8 mouse cellular contexts compared by ENCODE assay signal in the genomic region with DNA sequence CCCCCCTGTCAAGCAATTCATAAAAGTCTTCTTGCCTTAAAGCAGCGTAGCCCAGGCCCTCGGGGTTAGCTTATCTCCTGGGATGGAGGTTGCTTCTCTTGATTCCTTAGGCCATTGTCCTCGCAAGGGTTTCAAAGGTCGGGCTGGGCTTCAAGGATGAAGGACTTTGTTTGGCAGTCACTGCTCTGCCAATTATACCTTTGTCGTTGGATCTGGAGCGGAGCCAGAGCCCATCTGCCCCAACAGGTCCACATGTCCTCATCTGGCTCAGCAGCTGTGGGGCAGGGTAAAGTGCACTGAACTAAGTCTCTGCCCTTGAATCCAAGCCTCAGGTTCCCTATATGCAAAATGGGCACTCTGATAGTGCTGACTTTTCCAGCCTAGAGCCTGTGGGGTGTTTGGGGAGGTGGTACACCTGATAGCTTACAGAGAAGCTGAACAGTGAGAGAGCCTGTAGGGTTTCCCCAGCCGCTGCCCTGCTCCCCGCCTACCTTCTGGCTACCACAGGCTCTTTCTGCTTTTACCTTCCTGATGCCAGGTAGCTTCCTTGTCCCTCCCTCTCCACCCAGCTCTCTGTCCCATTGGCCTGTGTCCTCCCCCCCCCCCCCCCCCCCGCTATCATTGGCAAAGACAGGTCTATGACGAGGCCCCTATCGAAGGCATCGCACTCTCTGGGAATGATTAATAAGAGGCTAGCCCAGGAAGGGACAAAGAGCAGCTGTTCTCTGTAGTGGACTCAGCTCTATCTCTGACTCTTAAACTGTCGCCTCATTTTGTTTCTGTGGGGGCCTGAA. TPM values are rescaled to one million over a fixed set of nuclear protein-coding genes. Genes with fewer than 3 reads are reported as not detected.
DNase-seq lines count a peak whose midpoint lies in the region; ATAC-seq and TF ChIP-seq lines count a peak whose summit lies in the region.
"Had no signal": no experiment of that assay in that cellular context is flagged by ENCODE, and none has a peak within 500 bp of the region (broad histone marks: within the 10 kb centered on the region; RNA-seq: fewer than 3 reads in every experiment).

No protein-coding gene starts in this region.

- intact Hi-C loops in heart, postnatal 10 days (cut with DNase I), result no loop called here
- intact Hi-C loops in left cerebral cortex, postnatal 14 days (cut with DNase I), result no loop called here

- TF ChIP-seq CTCF in hindbrain, postnatal 0 days (IDR thresholded peaks at IDR 0.05; ENCODE audit: low read depth), result no peak

- DNase-seq in retina, postnatal 1 day, result peak; percentile 51
- DNase-seq in retina, embryonic 14.5 days (ENCODE audit: low spot score), result no peak
- DNase-seq in hindbrain, postnatal 0 days (ENCODE audit: low spot score), result peak; percentile 32
- DNase-seq in frontal cortex, postnatal 10 days (ENCODE audit: low spot score in 2 of 2), result no peak
- DNase-seq in heart, postnatal 10 days, result no peak
- DNase-seq in left cerebral cortex, postnatal 14 days (ENCODE audit: low spot score in 2 of 2), result no peak

- 27% methylated on average over 12 of the region's 13 CpGs for WGBS in hindbrain, postnatal 0 days
- WGBS in liver, embryonic 12.5 days (ENCODE audit: insufficient replicate concordance), result 61% methylated on average over 12 of the region's 13 CpGs

- peaks cover 20% of the 10 kb centered on the region; the same call in 1 of the 2 replicates for H3K36me3 ChIP-seq in hindbrain, postnatal 0 days (ENCODE audit: insufficient read depth, low read length)
- peaks cover 60% of the 10 kb centered on the region for H3K36me3 ChIP-seq in liver, embryonic 12.5 days

- H3K27ac ChIP-seq in hindbrain, postnatal 0 days, result peak overlapping the region; percentile 86
- 0 out of 2 replicates have a peak overlapping the region, but pooled peaks have one; percentile 13 for H3K27ac ChIP-seq in liver, embryonic 12.5 days

- H3K27me3 ChIP-seq in hindbrain, postnatal 0 days (ENCODE audit: insufficient read depth, low read length), result no peaks in the 10 kb centered on the region
- no peaks in the 10 kb centered on the region for H3K27me3 ChIP-seq in liver, embryonic 12.5 days (replicated peaks)

- ATAC-seq in hindbrain, postnatal 0 days, result peak; percentile 30; the same call in 1 of the 2 replicates
- no peak; the same call in 1 of the 2 replicates for ATAC-seq in liver, embryonic 12.5 days

- no peak overlapping the region for H3K4me3 ChIP-seq in hindbrain, postnatal 0 days (ENCODE audit: low read length)
- no peak overlapping the region for H3K4me3 ChIP-seq in liver, embryonic 12.5 days
- H3K4me3 ChIP-seq: erythroblast, embryonic 14.5 days had no signal

- 0 out of 2 replicates have a peak overlapping the region, but pooled peaks have one; percentile 34 for H3K9ac ChIP-seq in hindbrain, postnatal 0 days (replicated peaks; ENCODE audit: low read length)
- no peak overlapping the region for H3K9ac ChIP-seq in liver, embryonic 12.5 days

- H3K4me1 ChIP-seq in hindbrain, postnatal 0 days (ENCODE audit: insufficient read depth, low read length), result peaks cover 50% of the 10 kb centered on the region
- H3K4me1 ChIP-seq in liver, embryonic 12.5 days, result peaks cover 95% of the 10 kb centered on the region

- H3K4me2 ChIP-seq in hindbrain, postnatal 0 days (ENCODE audit: low read depth, low read length), result peak overlapping the region; percentile 39
- no peak overlapping the region; the same call in 1 of the 2 replicates for H3K4me2 ChIP-seq in liver, embryonic 12.5 days

- no peaks in the 10 kb centered on the region for H3K9me3 ChIP-seq in hindbrain, postnatal 0 days (ENCODE audit: low read length)
- H3K9me3 ChIP-seq in liver, embryonic 12.5 days (replicated peaks), result no peaks in the 10 kb centered on the region

RNA-seq across cellular contexts. Expression of gene Lasp1, which starts 13.0 kb away (rescaled TPM):
- total RNA-seq in hindbrain, postnatal 0 days (2014; rRNA removed), result 177 and 187 TPM in 2 replicates
- polyA plus RNA-seq in hindbrain, postnatal 0 days (2015; fragmentation: Nextera tagmentation; extraction: Ambion mirVana), result 121 and 137 TPM in 2 replicates
- 36.9 and 37.6 TPM in 2 replicates for polyA plus RNA-seq in liver, embryonic 12.5 days (2016; fragmentation: Nextera tagmentation; extraction: Ambion mirVana)
- total RNA-seq in heart, postnatal 10 days (2021), result 10 to 100 TPM; 74.9 to 76.4 TPM
- 100 to 1,000 TPM; 189 to 204 TPM for total RNA-seq in left cerebral cortex, postnatal 14 days (2021)

RNA-seq across cellular contexts. Expression of gene B230217C12Rik, which starts 28.8 kb away (rescaled TPM):
- 29.4 and 30.0 TPM in 2 replicates for total RNA-seq in hindbrain, postnatal 0 days (2014; rRNA removed)
- polyA plus RNA-seq in hindbrain, postnatal 0 days (2015; fragmentation: Nextera tagmentation; extraction: Ambion mirVana), result 31.6 and 32.3 TPM in 2 replicates
- polyA plus RNA-seq in liver, embryonic 12.5 days (2016; fragmentation: Nextera tagmentation; extraction: Ambion mirVana), result 1.1 and 1.3 TPM in 2 replicates
- 1 to 10 TPM in 1 of 2 experiments, under 1 TPM in 1; 0.84 to 1.0 TPM for total RNA-seq in heart, postnatal 10 days (2021)
- total RNA-seq in left cerebral cortex, postnatal 14 days (2021), result 10 to 100 TPM; 48.5 to 52.8 TPM
- polyA plus RNA-seq: erythroblast, embryonic 14.5 days had no signal

RNA-seq across cellular contexts. Expression of gene Rpl23, which starts 29.5 kb away (rescaled TPM):
- 124 and 141 TPM in 2 replicates for total RNA-seq in hindbrain, postnatal 0 days (2014; rRNA removed)
- polyA plus RNA-seq in hindbrain, postnatal 0 days (2015; fragmentation: Nextera tagmentation; extraction: Ambion mirVana), result 351 and 362 TPM in 2 replicates
- polyA plus RNA-seq in liver, embryonic 12.5 days (2016; fragmentation: Nextera tagmentation; extraction: Ambion mirVana), result 462 and 473 TPM in 2 replicates
- 100 to 1,000 TPM; 677 to 703 TPM for total RNA-seq in heart, postnatal 10 days (2021)
- total RNA-seq in left cerebral cortex, postnatal 14 days (2021), result 100 to 1,000 TPM; 342 to 343 TPM

RNA-seq across cellular contexts. Expression of gene 1700001P01Rik, which starts 36.0 kb away (rescaled TPM):
- not detected in 2 replicates for total RNA-seq in hindbrain, postnatal 0 days (2014; rRNA removed)
- not detected in 2 replicates for polyA plus RNA-seq in hindbrain, postnatal 0 days (2015; fragmentation: Nextera tagmentation; extraction: Ambion mirVana)
- not detected in 2 replicates for polyA plus RNA-seq in liver, embryonic 12.5 days (2016; fragmentation: Nextera tagmentation; extraction: Ambion mirVana)
- total RNA-seq in heart, postnatal 10 days (2021), result not detected
- 1 to 10 TPM in 1 of 2 experiments, not detected in 1; 1.0 TPM for total RNA-seq in left cerebral cortex, postnatal 14 days (2021)
- polyA plus RNA-seq: erythroblast, embryonic 14.5 days had no signal

RNA-seq across cellular contexts. Expression of gene Cwc25, which starts 45.4 kb away (rescaled TPM):
- total RNA-seq in hindbrain, postnatal 0 days (2014; rRNA removed), result 13.3 and 14.2 TPM in 2 replicates
- 11.9 and 12.9 TPM in 2 replicates for polyA plus RNA-seq in hindbrain, postnatal 0 days (2015; fragmentation: Nextera tagmentation; extraction: Ambion mirVana)
- polyA plus RNA-seq in liver, embryonic 12.5 days (2016; fragmentation: Nextera tagmentation; extraction: Ambion mirVana), result 10.7 and 10.9 TPM in 2 replicates
- 10 to 100 TPM; 10.8 to 11.8 TPM for total RNA-seq in heart, postnatal 10 days (2021)
- 10 to 100 TPM; 20.3 to 21.3 TPM for total RNA-seq in left cerebral cortex, postnatal 14 days (2021)

Comparison
In these comparisons a context has a peak if more than half of its experiments do, and no peak if none do; other contexts are left out.
1. DNase-seq: peak in retina, postnatal 1 day (single experiment) and hindbrain, postnatal 0 days (single experiment); none in retina, embryonic 14.5 days (single experiment), frontal cortex, postnatal 10 days (0 of 2), heart, postnatal 10 days (0 of 2) and left cerebral cortex, postnatal 14 days (0 of 2).
2. RNA of gene B230217C12Rik, which starts 28.8 kb away (total RNA-seq): 48.5 to 52.8 TPM in left cerebral cortex, postnatal 14 days and 29.4 to 30.0 TPM in hindbrain, postnatal 0 days; 0.84 to 1.0 TPM in heart, postnatal 10 days; every median in the first group is over 10 times any median in the second.